Mouse (Mus musculus): ENCODE data around the gene Ltb4r2. TPM values are rescaled to one million over a fixed set of nuclear protein-coding genes. Genes with fewer than 3 reads are reported as not detected.

Ltb4r2 gene
- polyA plus RNA-seq, 1 experiment from 2014 or later, result 0.32 TPM

DNA sequence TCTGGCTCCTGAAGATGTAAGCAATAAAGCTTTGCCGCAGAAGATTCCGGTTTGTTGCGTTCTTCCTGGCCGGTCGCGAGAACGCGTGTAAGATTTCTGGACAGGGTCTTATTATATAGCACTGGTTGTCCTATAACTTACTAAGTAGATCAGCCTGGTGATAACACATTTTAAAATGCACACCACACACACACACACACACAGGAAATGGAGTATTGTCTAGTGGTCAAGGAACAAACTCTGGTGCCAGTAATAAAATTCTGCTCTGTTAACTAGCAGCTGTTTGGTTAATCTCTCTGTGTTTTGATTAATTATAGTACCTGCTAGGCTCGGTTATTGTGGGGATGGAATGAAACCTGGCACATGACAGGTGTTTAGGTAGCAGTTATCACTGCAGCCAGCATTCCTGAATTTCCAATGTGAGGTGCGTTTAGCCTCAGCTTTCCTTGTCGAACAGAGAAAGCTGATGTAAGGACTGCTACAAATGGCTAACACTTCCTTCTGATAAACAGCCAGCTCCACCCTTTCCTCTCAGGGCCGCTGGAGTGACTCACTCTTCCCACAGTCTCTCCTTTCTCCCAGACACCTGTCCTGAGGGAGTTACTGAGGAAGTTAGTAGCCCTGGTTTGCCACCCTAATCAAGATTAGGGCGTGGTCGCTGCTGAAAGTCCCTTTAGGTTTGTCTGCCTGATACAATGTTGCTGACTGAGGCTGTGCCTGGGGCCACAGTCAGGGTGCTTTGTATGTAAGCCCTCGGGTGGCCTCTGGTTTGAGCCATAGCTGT, 34.3 kb downstream of the Ltb4r2 start:
- Histone ChIP-seq H3K4me2 (ENCODE audit: low read depth, low read length) (no peak overlapping the region), H3K4me1 (ENCODE audit: control insufficient read depth, insufficient read depth, low read length) (no peaks in the 10 kb centered on the region), H3K27ac (ENCODE audit: low read length) (peak overlapping the region; percentile 23), H3K4me3 (ENCODE audit: low read length) (no peak overlapping the region), H3K27me3 (ENCODE audit: control insufficient read depth, insufficient read depth, low read length) (no peaks in the 10 kb centered on the region), H3K9ac (ENCODE audit: low read length) (no peak overlapping the region), H3K9me3 (replicated peaks; ENCODE audit: control insufficient read depth, low read length) (no peaks in the 10 kb centered on the region), H3K36me3 (ENCODE audit: control insufficient read depth, insufficient read depth) (no peaks in the 10 kb centered on the region)
- WGBS, result 68% methylated on average over 15 of the region's 15 CpGs
- 0 out of 2 replicates have a peak, but pooled peaks have one; percentile 45 for ATAC-seq (replicated peaks; ENCODE audit: extremely low read depth, insufficient read depth, low FRiP score)

Other genes with a start within 250 kb of the Ltb4r2 start
- 0.05 TPM in 1 of 2 replicates, not detected in the other for gene Nrl, start 236.4 kb upstream of the Ltb4r2 start, polyA plus RNA-seq (2015; fragmentation: Nextera tagmentation; extraction: Ambion mirVana)
- gene Pck2, start 221.2 kb upstream of the Ltb4r2 start, polyA plus RNA-seq (2015; fragmentation: Nextera tagmentation; extraction: Ambion mirVana), result 36.8 and 42.8 TPM in 2 replicates
- 75.1 and 75.5 TPM in 2 replicates for gene Dcaf11, start 201.4 kb upstream of the Ltb4r2 start, polyA plus RNA-seq (2015; fragmentation: Nextera tagmentation; extraction: Ambion mirVana)
- gene A730061H03Rik, start 201.0 kb upstream of the Ltb4r2 start, polyA plus RNA-seq (2015; fragmentation: Nextera tagmentation; extraction: Ambion mirVana), result 1.2 and 1.5 TPM in 2 replicates
- gene Fitm1, start 185.8 kb upstream of the Ltb4r2 start, polyA plus RNA-seq (2015; fragmentation: Nextera tagmentation; extraction: Ambion mirVana), result 79.4 and 85.6 TPM in 2 replicates
- gene Psme1, start 183.3 kb upstream of the Ltb4r2 start, polyA plus RNA-seq (2015; fragmentation: Nextera tagmentation; extraction: Ambion mirVana), result 223 and 227 TPM in 2 replicates
- 24.0 and 26.5 TPM in 2 replicates for gene Emc9, start 176.1 kb upstream of the Ltb4r2 start, polyA plus RNA-seq (2015; fragmentation: Nextera tagmentation; extraction: Ambion mirVana)
- 207 TPM in 2 replicates for gene Psme2, start 170.3 kb upstream of the Ltb4r2 start, polyA plus RNA-seq (2015; fragmentation: Nextera tagmentation; extraction: Ambion mirVana)
- 15.7 and 18.6 TPM in 2 replicates for gene Rnf31, start 169.7 kb upstream of the Ltb4r2 start, polyA plus RNA-seq (2015; fragmentation: Nextera tagmentation; extraction: Ambion mirVana)
- 11.5 and 15.3 TPM in 2 replicates for gene Irf9, start 157.9 kb upstream of the Ltb4r2 start, polyA plus RNA-seq (2015; fragmentation: Nextera tagmentation; extraction: Ambion mirVana)
- 4.8 and 7.3 TPM in 2 replicates for gene Rec8, start 143.4 kb upstream of the Ltb4r2 start, polyA plus RNA-seq (2015; fragmentation: Nextera tagmentation; extraction: Ambion mirVana)
- 64.8 and 70.8 TPM in 2 replicates for gene Ipo4, start 125.5 kb upstream of the Ltb4r2 start, polyA plus RNA-seq (2015; fragmentation: Nextera tagmentation; extraction: Ambion mirVana)
- gene Gm49378, start 123.5 kb upstream of the Ltb4r2 start, polyA plus RNA-seq (2015; fragmentation: Nextera tagmentation; extraction: Ambion mirVana), result 0.59 and 0.61 TPM in 2 replicates
- 90.8 and 99.0 TPM in 2 replicates for gene Tm9sf1, start 117.6 kb upstream of the Ltb4r2 start, polyA plus RNA-seq (2015; fragmentation: Nextera tagmentation; extraction: Ambion mirVana)
- 0.22 and 0.45 TPM in 2 replicates for gene Tssk4, start 111.2 kb upstream of the Ltb4r2 start, polyA plus RNA-seq (2015; fragmentation: Nextera tagmentation; extraction: Ambion mirVana)
- 93.7 and 96.5 TPM in 2 replicates for gene Mdp1, start 100.9 kb upstream of the Ltb4r2 start, polyA plus RNA-seq (2015; fragmentation: Nextera tagmentation; extraction: Ambion mirVana)
- gene Gmpr2, start 89.5 kb upstream of the Ltb4r2 start, polyA plus RNA-seq (2015; fragmentation: Nextera tagmentation; extraction: Ambion mirVana), result 43.0 and 43.9 TPM in 2 replicates
- 444 and 466 TPM in 2 replicates for gene Nedd8, start 89.3 kb upstream of the Ltb4r2 start, polyA plus RNA-seq (2015; fragmentation: Nextera tagmentation; extraction: Ambion mirVana)
- 27.5 and 30.0 TPM in 2 replicates for gene Tinf2, start 79.6 kb upstream of the Ltb4r2 start, polyA plus RNA-seq (2015; fragmentation: Nextera tagmentation; extraction: Ambion mirVana)
- gene Tgm1, start 47.5 kb upstream of the Ltb4r2 start, polyA plus RNA-seq (2015; fragmentation: Nextera tagmentation; extraction: Ambion mirVana), result 0.45 and 0.57 TPM in 2 replicates
- gene Rabggta, start 39.2 kb upstream of the Ltb4r2 start, polyA plus RNA-seq (2015; fragmentation: Nextera tagmentation; extraction: Ambion mirVana), result 22.0 and 25.6 TPM in 2 replicates
- gene Dhrs1, start 15.7 kb upstream of the Ltb4r2 start, polyA plus RNA-seq (2015; fragmentation: Nextera tagmentation; extraction: Ambion mirVana), result 71.1 and 76.3 TPM in 2 replicates
- 21.5 and 22.7 TPM in 2 replicates for gene Nop9, start 15.7 kb upstream of the Ltb4r2 start, polyA plus RNA-seq (2015; fragmentation: Nextera tagmentation; extraction: Ambion mirVana)
- gene Cideb, start 3.0 kb upstream of the Ltb4r2 start, polyA plus RNA-seq (2015; fragmentation: Nextera tagmentation; extraction: Ambion mirVana), result 1.3 and 1.8 TPM in 2 replicates
- 0.59 and 0.66 TPM in 2 replicates for gene Ltb4r1, start 4.5 kb downstream of the Ltb4r2 start, polyA plus RNA-seq (2015; fragmentation: Nextera tagmentation; extraction: Ambion mirVana)
- gene Adcy4, start 22.7 kb downstream of the Ltb4r2 start, polyA plus RNA-seq (2015; fragmentation: Nextera tagmentation; extraction: Ambion mirVana), result 15.3 and 17.5 TPM in 2 replicates
- gene Ripk3, start 27.4 kb downstream of the Ltb4r2 start, polyA plus RNA-seq (2015; fragmentation: Nextera tagmentation; extraction: Ambion mirVana), result 17.8 and 20.8 TPM in 2 replicates
- 9.7 and 14.4 TPM in 2 replicates for gene Nfatc4, start 61.7 kb downstream of the Ltb4r2 start, polyA plus RNA-seq (2015; fragmentation: Nextera tagmentation; extraction: Ambion mirVana)
- 11.1 and 13.7 TPM in 2 replicates for gene Nynrin, start 92.6 kb downstream of the Ltb4r2 start, polyA plus RNA-seq (2015; fragmentation: Nextera tagmentation; extraction: Ambion mirVana)
- 0.59 and 0.69 TPM in 2 replicates for gene Cbln3, start 123.0 kb downstream of the Ltb4r2 start, polyA plus RNA-seq (2015; fragmentation: Nextera tagmentation; extraction: Ambion mirVana)
- gene Khnyn, start 123.5 kb downstream of the Ltb4r2 start, polyA plus RNA-seq (2015; fragmentation: Nextera tagmentation; extraction: Ambion mirVana), result 9.8 and 11.2 TPM in 2 replicates
- 59.6 and 59.9 TPM in 2 replicates for gene Sdr39u1, start 138.9 kb downstream of the Ltb4r2 start, polyA plus RNA-seq (2015; fragmentation: Nextera tagmentation; extraction: Ambion mirVana)
- 8.1 and 8.3 TPM in 2 replicates for gene Cma1, start 183.2 kb downstream of the Ltb4r2 start, polyA plus RNA-seq (2015; fragmentation: Nextera tagmentation; extraction: Ambion mirVana)
- not detected in 2 replicates for gene Cma2, start 189.6 kb downstream of the Ltb4r2 start, polyA plus RNA-seq (2015; fragmentation: Nextera tagmentation; extraction: Ambion mirVana)

Data from heart, embryonic 16.5 days (tissue).